Mouse (Mus musculus) spleen, adult 2 months (tissue): ENCODE data around the gene Slc16a11. TPM values are rescaled to one million over a fixed set of nuclear protein-coding genes. Genes with fewer than 3 reads are reported as not detected.

ENCODE experiments used
- DNase-seq, 2 experiments: peaks; one replicate each; pipeline versions ENCODE4 v3.0.0 to v3.0.0-alpha.2; 2012 to 2021; ENCODE audit warnings: low spot score in 2 of 2, low read depth in 1 of 2
- H3K27ac ChIP-seq: fragments of 200-500 bp; 2 replicates; pipeline ENCODE4 v1.5.1; 2012; ENCODE audit warnings: low read length, inconsistent platforms; ENCODE audit not compliant: insufficient read depth
- H3K27me3 ChIP-seq: fragments of 200-500 bp; 2 replicates; pipeline ENCODE4 v1.6.1; 2012; ENCODE audit warnings: mild to moderate bottlenecking, moderate library complexity, low read length, inconsistent platforms; ENCODE audit not compliant: control insufficient read depth, insufficient read depth
- H3K36me3 ChIP-seq: fragments of 200-500 bp; 2 replicates; pipeline ENCODE4 v1.6.1; 2012; ENCODE audit warnings: mild to moderate bottlenecking, low read length, inconsistent platforms; ENCODE audit not compliant: control insufficient read depth, insufficient read depth
- H3K4me1 ChIP-seq: fragments of 200-500 bp; 2 replicates; pipeline ENCODE4 v1.6.1; 2011; ENCODE audit warnings: inconsistent platforms; ENCODE audit not compliant: control insufficient read depth, insufficient read depth, insufficient read length
- H3K4me3 ChIP-seq: fragments of 200-500 bp; 2 replicates; pipeline ENCODE4 v1.5.1; 2011; ENCODE audit warnings: mild to moderate bottlenecking, inconsistent platforms; ENCODE audit not compliant: insufficient read depth, insufficient read length; ENCODE audit errors: extremely low read depth
- CTCF ChIP-seq: fragments of 200-500 bp; IDR thresholded peaks from 2 replicates; pipeline ENCODE4 v1.5.1; 2011; ENCODE audit warnings: mild to moderate bottlenecking, inconsistent platforms; ENCODE audit not compliant: insufficient read depth, insufficient read length, insufficient replicate concordance; ENCODE audit errors: extremely low read depth
- POLR2A ChIP-seq: fragments of 200-500 bp; IDR thresholded peaks from 2 replicates; pipeline ENCODE4 v1.6.1; 2011; ENCODE audit warnings: low read depth, low read length, inconsistent platforms
- WGBS: fragments of 180-500 bp; shearing (Covaris S2); methylation state at CpG from one replicate; pipeline ENCODE4 v1.1.7; 2018; 5-methylcytosine and 5-hydroxymethylcytosine counted together
- polyA plus RNA-seq: library from polyadenylated mRNA; depleted of rRNA; stranded (reverse); fragments of >200 nt; gene quantifications from 2 replicates; pipeline ENCODE4 v1.2.3, GENCODE M21; 2012

Gene Slc16a11
- polyA plus RNA-seq, 1 experiment = 0.32 TPM

DNA sequence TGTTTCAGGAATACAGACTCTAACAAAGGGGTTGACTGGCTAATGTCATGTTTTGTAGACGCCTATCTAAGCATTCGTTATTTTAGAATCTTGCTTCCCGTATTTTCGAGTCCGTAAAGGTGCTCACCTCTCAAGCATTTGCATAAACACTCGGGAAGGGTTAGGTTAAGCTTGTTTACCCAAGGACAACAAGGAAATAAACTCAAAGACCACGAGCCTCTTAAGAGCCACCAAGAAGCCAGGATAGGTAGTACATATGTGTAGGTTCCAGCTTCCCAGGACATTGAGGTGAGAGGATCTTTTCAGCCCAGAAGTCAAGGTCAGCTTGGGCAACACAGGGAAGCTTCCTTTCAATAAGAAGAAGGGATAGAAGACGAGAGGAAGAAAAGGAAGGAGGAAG is 13.4 kb upstream of the Slc16a11 start:
- Histone ChIP-seq H3K4me1 (no peaks in the 10 kb centered on the region), H3K27me3 (no peaks in the 10 kb centered on the region), H3K36me3 (no peaks in the 10 kb centered on the region), H3K4me3 (no peak overlapping the region), H3K27ac (no peak overlapping the region)
- DNase-seq = no peak
- no peak for TF ChIP-seq POLR2A
- no peak for TF ChIP-seq CTCF
- WGBS = 82% methylated on average over 8 of the region's 8 CpGs

DNA sequence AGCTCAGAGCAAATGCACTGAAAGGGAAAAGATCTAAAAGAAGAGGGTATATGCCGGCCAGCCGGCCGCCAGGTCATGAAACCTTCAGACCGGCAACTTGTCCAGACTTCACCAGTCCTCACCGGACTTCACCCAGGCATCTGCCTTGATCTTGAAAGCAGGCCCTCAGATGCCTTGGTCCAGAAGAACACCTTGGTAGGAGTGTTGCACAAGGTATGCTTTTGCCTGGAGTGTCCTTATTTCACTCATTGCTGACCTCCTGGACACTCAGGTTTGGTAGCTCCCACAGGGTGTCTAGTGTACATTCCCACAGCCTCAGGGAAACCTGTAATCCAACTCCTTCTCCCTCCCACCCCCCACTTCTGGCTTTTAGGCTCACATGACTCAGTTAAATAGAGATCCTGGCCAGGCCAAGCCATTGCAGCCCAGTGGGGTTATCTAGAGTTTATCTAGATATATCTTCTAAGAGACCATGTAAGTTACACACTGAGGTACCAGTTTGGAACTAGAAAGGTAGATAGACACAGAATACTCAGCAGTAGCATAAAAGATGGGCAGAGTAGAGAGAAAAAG is 12.4 kb upstream of the Slc16a11 start:
- no peak for TF ChIP-seq POLR2A
- no peak for TF ChIP-seq CTCF
- Histone ChIP-seq H3K4me3 (no peak overlapping the region), H3K27ac (no peak overlapping the region), H3K36me3 (no peaks in the 10 kb centered on the region), H3K4me1 (no peaks in the 10 kb centered on the region), H3K27me3 (no peaks in the 10 kb centered on the region)
- DNase-seq = no peak
- WGBS = 84% methylated on average over 5 of the region's 5 CpGs

DNA sequence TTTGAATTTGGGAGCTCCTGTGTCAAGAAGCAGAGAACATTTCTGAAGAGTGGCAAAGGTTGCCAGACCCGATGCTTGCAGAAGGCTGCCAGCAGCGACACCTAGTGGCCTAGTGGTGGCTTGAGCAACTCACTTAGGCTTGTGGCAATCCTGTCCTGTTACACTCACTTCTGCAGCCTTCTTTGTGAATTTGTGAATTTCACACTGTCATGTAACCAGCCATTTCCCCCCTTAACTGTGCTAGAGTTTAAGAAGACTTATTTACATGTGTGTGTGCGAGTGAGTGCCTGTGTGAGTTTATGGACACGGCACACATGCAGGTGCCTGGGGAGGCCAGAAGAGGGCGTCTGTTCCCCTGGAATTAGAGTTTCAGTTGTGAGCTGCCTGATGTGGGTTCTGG is 10.9 kb upstream of the Slc16a11 start:
- Histone ChIP-seq H3K4me3 (no peak overlapping the region), H3K27ac (no peak overlapping the region), H3K4me1 (no peaks in the 10 kb centered on the region), H3K36me3 (no peaks in the 10 kb centered on the region), H3K27me3 (no peaks in the 10 kb centered on the region)
- TF ChIP-seq CTCF = peak; percentile 92
- no peak for TF ChIP-seq POLR2A
- 55% methylated on average over 5 of the region's 5 CpGs for WGBS
- peak; percentile 31 to 69 for DNase-seq

DNA sequence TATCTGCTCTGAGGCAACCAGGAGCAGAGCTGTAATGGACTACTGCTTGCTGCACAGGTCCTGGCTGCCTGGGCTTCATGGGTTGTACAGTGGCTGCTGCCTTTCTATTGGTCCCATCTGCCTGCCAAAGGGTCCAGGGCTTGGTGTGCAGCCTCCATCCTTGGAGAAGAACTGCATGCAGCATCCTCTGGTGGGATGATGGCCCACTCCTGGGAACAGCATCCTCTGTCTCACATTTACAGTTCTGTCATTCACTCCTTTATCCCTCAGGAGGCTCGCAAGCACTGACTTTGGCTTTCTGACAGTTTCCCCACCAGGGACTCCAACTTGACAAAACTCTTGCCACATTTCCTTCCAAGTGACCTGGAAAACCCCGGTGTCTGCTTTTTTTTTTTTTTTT is 5.8 kb upstream of the Slc16a11 start:
- H3K27ac ChIP-seq = no peak overlapping the region
- WGBS = 59% methylated on average over 2 of the region's 2 CpGs
- DNase-seq = no peak
- no peaks in the 10 kb centered on the region for H3K4me1 ChIP-seq
- TF ChIP-seq POLR2A = no peak
- no peak for TF ChIP-seq CTCF
- H3K36me3 ChIP-seq = no peaks in the 10 kb centered on the region
- H3K27me3 ChIP-seq = no peaks in the 10 kb centered on the region
- no peak overlapping the region for H3K4me3 ChIP-seq

DNA sequence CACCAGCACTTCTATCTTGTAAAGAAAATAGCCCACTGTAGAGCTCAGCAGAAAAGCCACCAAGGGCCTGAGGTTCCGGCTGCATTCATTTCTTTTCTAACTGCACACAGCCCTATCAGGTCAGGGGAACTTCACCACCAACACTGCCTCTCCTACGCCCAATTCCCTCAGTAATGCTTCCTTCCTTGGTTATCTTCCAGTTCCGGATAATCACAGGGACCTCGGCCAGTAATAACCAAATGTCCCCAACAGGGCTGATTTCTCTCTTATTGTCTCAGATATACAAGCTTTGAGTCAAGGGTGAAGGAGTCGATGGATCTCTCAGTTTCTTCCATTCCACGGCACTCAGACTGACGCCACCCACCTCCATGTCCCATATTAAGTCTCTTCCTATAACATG is 5.3 kb upstream of the Slc16a11 start:
- TF ChIP-seq CTCF (no peak), POLR2A (no peak)
- no peak for DNase-seq
- Histone ChIP-seq H3K36me3 (no peaks in the 10 kb centered on the region), H3K27me3 (no peaks in the 10 kb centered on the region), H3K4me3 (no peak overlapping the region), H3K4me1 (no peaks in the 10 kb centered on the region), H3K27ac (no peak overlapping the region)
- WGBS = 84% methylated on average over 7 of the region's 7 CpGs

DNA sequence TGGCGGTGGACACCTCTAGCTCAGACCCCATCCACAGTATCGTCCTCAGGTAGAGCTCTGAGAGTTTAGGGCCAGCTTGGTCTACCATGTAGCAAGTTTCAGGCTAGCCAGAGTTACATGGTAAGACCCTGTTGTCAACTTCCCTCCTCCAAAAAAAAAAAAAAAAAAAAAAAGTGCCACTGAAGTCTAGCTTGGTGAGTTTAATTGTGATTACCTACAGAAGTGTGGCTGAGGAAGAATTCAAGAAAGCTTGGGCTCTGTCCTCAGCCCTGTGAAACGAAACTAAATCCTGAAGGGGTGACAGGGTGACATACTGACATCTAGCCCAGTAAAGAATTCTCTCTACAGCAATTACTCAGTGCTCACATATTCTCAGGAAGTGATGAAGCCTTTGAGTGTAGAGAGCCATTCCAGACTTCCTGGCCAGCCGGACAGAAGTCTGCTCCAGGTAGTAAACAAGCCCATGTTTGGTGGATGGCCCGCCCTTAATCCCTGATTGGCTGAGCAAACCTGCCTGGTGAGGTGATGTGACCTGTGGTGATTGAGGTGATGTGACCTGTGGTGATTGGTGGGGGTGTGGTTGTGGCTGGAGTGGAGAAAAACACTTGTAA is 3.7 kb upstream of the Slc16a11 start:
- H3K4me1 ChIP-seq = peaks cover 3% of the 10 kb centered on the region; the same call in 1 of the 2 replicates
- no peak for DNase-seq
- TF ChIP-seq POLR2A (no peak), CTCF (no peak)
- H3K36me3 ChIP-seq = no peaks in the 10 kb centered on the region
- H3K27me3 ChIP-seq = peaks cover 5% of the 10 kb centered on the region
- H3K4me3 ChIP-seq = no peak overlapping the region
- WGBS = 74% methylated on average over 5 of the region's 5 CpGs
- H3K27ac ChIP-seq = no peak overlapping the region

DNA sequence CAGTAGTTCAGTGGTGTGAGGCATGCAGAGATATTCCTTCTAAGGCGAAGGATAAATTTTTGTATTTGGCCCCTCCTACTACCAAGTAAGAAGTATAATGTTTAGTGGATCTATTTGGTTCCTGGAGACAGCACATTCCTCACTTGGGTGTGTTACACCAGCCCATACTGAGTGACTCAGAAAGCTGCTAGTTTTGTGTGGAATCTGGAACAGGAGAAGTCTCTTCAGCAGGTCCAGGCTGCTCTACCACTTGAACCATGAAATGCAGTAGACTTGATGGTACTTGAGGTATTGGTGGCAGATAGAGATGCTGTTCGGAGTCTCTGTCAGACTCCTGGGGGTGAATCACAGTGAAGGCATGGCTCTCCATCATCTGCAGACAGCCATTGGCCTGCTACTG is 1.9 kb upstream of the Slc16a11 start:
- DNase-seq = no peak
- Histone ChIP-seq H3K27me3 (peaks cover 18% of the 10 kb centered on the region), H3K27ac (no peak overlapping the region), H3K36me3 (no peaks in the 10 kb centered on the region), H3K4me1 (peaks cover 11% of the 10 kb centered on the region; the same call in 1 of the 2 replicates), H3K4me3 (no peak overlapping the region)
- TF ChIP-seq CTCF (no peak), POLR2A (no peak)
- WGBS = 91% methylated on average over 2 of the region's 2 CpGs
